Mouse (Mus musculus) lung, embryonic 16.5 days (tissue): ENCODE results near the gene Abcg2. TPM values are rescaled to one million over a fixed set of nuclear protein-coding genes. Genes with fewer than 3 reads are reported as not detected.

ENCODE experiments used
- ATAC-seq: fragments of 200-750 bp; cut with Nextera tagmentation; 2 replicates; pipeline ENCODE4 v1.8.0; 2017; ENCODE audit warnings: low read depth, mild to moderate bottlenecking, moderate library complexity
- H3K27ac ChIP-seq: fragments of 300-500 bp; sonication (generic); 2 replicates; pipeline ENCODE4 v1.5.1; 2014; ENCODE audit warnings: mild to moderate bottlenecking, control low read depth, low read length
- H3K27me3 ChIP-seq: fragments of 300-500 bp; sonication (generic); 2 replicates; pipeline ENCODE4 v1.6.1; 2014; ENCODE audit warnings: low read depth, low read length, mixed read lengths; ENCODE audit not compliant: control insufficient read depth, insufficient read depth
- H3K36me3 ChIP-seq: fragments of 300-500 bp; sonication (generic); 2 replicates; pipeline ENCODE4 v1.6.1; 2014; ENCODE audit warnings: low read length; ENCODE audit not compliant: control insufficient read depth, insufficient read depth
- H3K4me1 ChIP-seq: fragments of 300-500 bp; sonication (generic); replicated peaks from 2 replicates; pipeline ENCODE4 v1.6.1; 2014; ENCODE audit warnings: low read length, mixed read lengths; ENCODE audit not compliant: control insufficient read depth, insufficient read depth
- H3K4me2 ChIP-seq: fragments of 300-500 bp; sonication (generic); 2 replicates; pipeline ENCODE4 v1.6.1; 2014; ENCODE audit warnings: low read depth, low read length, control low read depth
- H3K4me3 ChIP-seq: fragments of 300-500 bp; sonication (generic); 2 replicates; pipeline ENCODE4 v1.5.1; 2014; ENCODE audit warnings: mild to moderate bottlenecking, low read length, control low read depth
- H3K9ac ChIP-seq: fragments of 300-500 bp; sonication (generic); 2 replicates; pipeline ENCODE4 v1.6.1; 2014; ENCODE audit warnings: low read length, control low read depth
- H3K9me3 ChIP-seq: fragments of 300-500 bp; sonication (generic); 2 replicates; pipeline ENCODE4 v1.6.1; 2016; ENCODE audit warnings: low read length; ENCODE audit not compliant: control insufficient read depth
- WGBS: fragments of 180-500 bp; shearing (Covaris S2); extraction: QIAGEN DNeasy Blood & Tissue Kit; methylation state at CpG from one replicate; pipeline ENCODE4 v1.1.7; 2014; 5-methylcytosine and 5-hydroxymethylcytosine counted together
- polyA plus RNA-seq: library from polyadenylated mRNA; unstranded; fragments of >200 nt; fragmentation: Nextera tagmentation; extraction: Ambion mirVana; gene quantifications from 2 replicates; pipeline ENCODE4 v1.2.1, GENCODE M21; 2015

Gene Abcg2
- polyA plus RNA-seq, 1 experiment from 2014 or later = 56.7 TPM

- H3K4me1 ChIP-seq = no peaks in the 10 kb centered on the region
- ATAC-seq = no peak
- H3K36me3 ChIP-seq = no peaks in the 10 kb centered on the region
- no peak overlapping the region for H3K27ac ChIP-seq
- H3K9me3 ChIP-seq = no peaks in the 10 kb centered on the region
- H3K9ac ChIP-seq = no peak overlapping the region
- H3K4me3 ChIP-seq = no peak overlapping the region
- H3K4me2 ChIP-seq = no peak overlapping the region
- H3K27me3 ChIP-seq = no peaks in the 10 kb centered on the region
- WGBS = 83% methylated on average over 2 of the region's 2 CpGs
These were observed 44.9 kb downstream of the Abcg2 start for GRCm38 (mm10) chr6:58629238-58629637.

- Histone ChIP-seq H3K4me1 (no peaks in the 10 kb centered on the region), H3K27ac (no peak overlapping the region), H3K9ac (no peak overlapping the region), H3K4me3 (no peak overlapping the region), H3K4me2 (no peak overlapping the region), H3K36me3 (no peaks in the 10 kb centered on the region), H3K9me3 (no peaks in the 10 kb centered on the region), H3K27me3 (no peaks in the 10 kb centered on the region)
- 62% methylated on average over 3 of the region's 3 CpGs for WGBS
- ATAC-seq = no peak
These were observed 48.1 kb downstream of the Abcg2 start for GRCm38 (mm10) chr6:58632419-58632818.

DNA sequence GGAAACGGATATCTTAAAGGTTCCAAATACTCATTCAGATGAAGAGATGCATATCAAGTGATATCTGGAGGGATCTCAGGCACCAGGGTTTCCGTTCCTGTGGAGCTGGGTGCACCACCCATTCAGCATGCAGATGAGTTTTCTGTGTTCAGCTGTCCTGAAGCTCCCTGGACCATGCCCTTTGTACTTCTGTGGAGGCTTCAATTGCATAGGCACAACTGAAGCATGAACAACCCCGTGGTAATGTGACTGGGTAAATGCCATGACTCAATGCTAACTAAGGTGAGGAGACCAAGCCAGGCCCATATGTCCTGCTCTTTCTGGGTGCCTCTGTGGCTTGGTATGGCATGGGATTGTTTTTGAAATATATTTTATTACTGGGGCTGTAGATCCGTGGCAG, 49.4 kb downstream of the Abcg2 start:
- H3K4me1 ChIP-seq = no peaks in the 10 kb centered on the region; the same call in 1 of the 2 replicates
- 80% methylated on average over 4 of the region's 4 CpGs for WGBS
- no peaks in the 10 kb centered on the region for H3K36me3 ChIP-seq
- no peak overlapping the region for H3K4me3 ChIP-seq
- no peak overlapping the region for H3K9ac ChIP-seq
- no peak overlapping the region for H3K27ac ChIP-seq
- H3K4me2 ChIP-seq = no peak overlapping the region
- no peaks in the 10 kb centered on the region for H3K27me3 ChIP-seq
- ATAC-seq = no peak
- no peaks in the 10 kb centered on the region for H3K9me3 ChIP-seq

- Histone ChIP-seq H3K4me1 (peaks cover 9% of the 10 kb centered on the region), H3K9ac (no peak overlapping the region), H3K4me3 (no peak overlapping the region), H3K4me2 (no peak overlapping the region), H3K27ac (no peak overlapping the region), H3K9me3 (no peaks in the 10 kb centered on the region), H3K27me3 (no peaks in the 10 kb centered on the region), H3K36me3 (no peaks in the 10 kb centered on the region)
- no peak for ATAC-seq
These were observed 54.2 kb downstream of the Abcg2 start for GRCm38 (mm10) chr6:58638566-58638965.

GRCm38 (mm10) chr6:58639391-58639790, 55.1 kb downstream of the Abcg2 start:
- Histone ChIP-seq H3K4me3 (no peak overlapping the region), H3K36me3 (no peaks in the 10 kb centered on the region), H3K9me3 (no peaks in the 10 kb centered on the region), H3K9ac (no peak overlapping the region), H3K4me1 (peaks cover 9% of the 10 kb centered on the region), H3K4me2 (no peak overlapping the region), H3K27ac (no peak overlapping the region), H3K27me3 (no peaks in the 10 kb centered on the region)
- WGBS = 81% methylated on average over 2 of the region's 2 CpGs
- no peak for ATAC-seq

DNA sequence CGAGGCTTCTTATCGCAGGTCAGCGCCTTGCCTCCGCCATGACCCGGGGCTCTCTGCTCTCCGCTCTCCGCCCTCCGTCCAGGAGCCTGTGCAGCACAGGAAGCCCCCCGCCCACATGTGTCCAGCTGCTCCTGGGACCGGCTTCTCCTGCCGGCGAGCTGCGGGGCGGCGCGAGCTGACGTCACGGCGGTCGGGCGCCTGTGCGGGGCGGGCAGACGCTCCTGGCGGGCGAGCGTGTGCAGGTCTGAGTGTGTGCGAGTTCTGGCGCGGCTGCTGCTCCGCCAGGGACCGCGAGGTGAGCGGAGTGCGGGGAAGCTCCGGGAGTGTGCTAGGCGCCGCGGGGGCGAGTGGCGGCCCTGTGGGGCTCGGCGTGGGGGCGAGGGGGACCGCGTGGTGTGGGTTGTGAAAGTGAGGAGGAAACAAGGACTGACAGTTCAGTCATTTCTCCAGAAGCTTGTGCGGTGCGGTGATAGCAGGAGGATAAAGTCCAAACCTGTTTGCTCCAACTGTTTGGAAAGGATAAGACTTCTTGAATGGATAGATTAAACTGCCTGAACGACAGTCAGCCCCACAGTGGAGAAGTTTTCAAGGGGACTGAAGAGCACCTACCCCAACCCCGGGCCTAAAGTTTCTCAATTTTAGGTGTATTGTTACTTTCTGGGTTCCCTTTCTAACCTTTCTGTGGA, 56.2 kb downstream of the Abcg2 start:
- peak; percentile 97 for ATAC-seq
- peak overlapping the region; percentile 70 for H3K4me3 ChIP-seq
- under 1% methylated on average over 48 of the region's 50 CpGs for WGBS

DNA sequence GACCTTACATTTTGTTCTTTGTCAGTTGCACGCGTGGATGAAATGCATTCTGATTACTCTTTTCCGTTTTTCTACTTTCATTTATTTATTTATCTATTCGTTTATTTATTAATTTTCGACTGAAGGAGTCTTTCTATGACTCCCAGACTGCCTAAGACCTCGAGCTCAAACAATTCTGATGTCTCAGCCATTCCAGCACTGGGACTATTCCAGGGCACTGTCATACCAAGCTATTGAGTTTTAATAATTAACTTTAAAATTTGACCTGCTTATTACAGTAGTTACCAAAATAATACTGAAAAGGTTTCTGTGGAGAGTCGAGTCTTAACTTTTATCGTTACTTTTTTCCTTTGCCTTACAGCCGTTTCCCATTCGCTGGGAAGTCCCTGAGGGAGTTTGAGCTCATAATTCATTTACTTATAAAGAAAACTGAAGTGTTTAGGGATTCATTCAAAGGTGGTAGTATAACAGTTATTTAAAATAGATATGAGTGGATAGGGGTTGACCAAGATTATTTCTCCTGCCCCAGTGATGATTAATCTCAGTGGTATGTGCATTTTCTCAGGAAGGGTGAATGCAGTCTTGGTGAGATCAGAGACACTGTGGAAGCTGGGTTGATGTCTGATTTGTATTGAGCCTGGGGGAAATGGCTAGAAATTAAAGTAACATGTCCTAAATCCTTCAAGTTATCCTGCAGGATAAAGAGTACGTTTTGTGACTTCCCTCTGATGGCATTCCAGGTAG, 56.9 kb downstream of the Abcg2 start:
- no peak overlapping the region for H3K27ac ChIP-seq
- H3K4me1 ChIP-seq = peaks cover 9% of the 10 kb centered on the region
- H3K4me2 ChIP-seq = peak overlapping the region; percentile 77
- no peaks in the 10 kb centered on the region for H3K9me3 ChIP-seq
- no peak overlapping the region; the same call in 1 of the 2 replicates for H3K9ac ChIP-seq
- no peaks in the 10 kb centered on the region for H3K27me3 ChIP-seq
- H3K4me3 ChIP-seq = peak overlapping the region; percentile 70
- no peak for ATAC-seq
- H3K36me3 ChIP-seq = no peaks in the 10 kb centered on the region
- 14% methylated on average over 11 of the region's 11 CpGs for whole genome bisulfite sequencing

More for the DNA sequence above, 56.2 kb downstream of the Abcg2 start:
- H3K4me1 ChIP-seq = peaks cover 9% of the 10 kb centered on the region
- H3K4me2 ChIP-seq = peak overlapping the region; percentile 77
- H3K27me3 ChIP-seq = no peaks in the 10 kb centered on the region
- no peaks in the 10 kb centered on the region for H3K9me3 ChIP-seq
- peak overlapping the region; percentile 47 for H3K27ac ChIP-seq
- peak overlapping the region; percentile 80 for H3K9ac ChIP-seq
- H3K36me3 ChIP-seq = no peaks in the 10 kb centered on the region

DNA sequence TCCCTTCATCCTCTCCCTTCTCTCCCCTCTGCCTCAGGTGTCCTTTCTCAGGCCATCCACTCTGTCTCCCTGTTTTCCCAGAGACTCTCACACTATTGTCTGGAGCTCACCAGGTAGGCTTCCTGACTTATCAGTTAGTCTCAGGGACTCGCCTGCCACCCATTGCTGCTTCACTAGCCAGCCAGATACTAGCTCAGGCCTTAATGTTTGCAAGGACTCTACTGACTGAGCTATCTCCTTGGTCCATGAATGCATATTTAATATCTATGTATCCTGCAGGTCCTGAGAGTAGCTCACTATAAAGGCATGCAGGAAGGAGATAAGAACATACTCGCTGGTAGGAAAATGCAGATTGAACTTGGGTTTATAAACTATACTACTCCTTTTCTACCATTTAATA, 57.9 kb downstream of the Abcg2 start:
- Histone ChIP-seq H3K4me1 (peaks cover 9% of the 10 kb centered on the region), H3K4me2 (no peak overlapping the region), H3K9ac (no peak overlapping the region), H3K36me3 (no peaks in the 10 kb centered on the region), H3K27me3 (no peaks in the 10 kb centered on the region), H3K27ac (no peak overlapping the region), H3K9me3 (no peaks in the 10 kb centered on the region), H3K4me3 (no peak overlapping the region)
- ATAC-seq = no peak
- 59% methylated on average over 2 of the region's 2 CpGs for WGBS

GRCm38 (mm10) chr6:58644586-58644985, 60.3 kb downstream of the Abcg2 start:
- no peak overlapping the region for H3K9ac ChIP-seq
- H3K27me3 ChIP-seq = no peaks in the 10 kb centered on the region
- H3K9me3 ChIP-seq = no peaks in the 10 kb centered on the region
- H3K4me2 ChIP-seq = no peak overlapping the region
- no peaks in the 10 kb centered on the region for H3K36me3 ChIP-seq
- 61% methylated on average over 2 of the region's 2 CpGs for WGBS
- peaks cover 9% of the 10 kb centered on the region for H3K4me1 ChIP-seq
- H3K4me3 ChIP-seq = no peak overlapping the region
- no peak overlapping the region for H3K27ac ChIP-seq
- no peak for ATAC-seq
